8 mouse cellular contexts compared by ENCODE assay signal in genomic region chr17:10390232-10391172, GRCm38 (mm10).
DNase-seq lines count a peak whose midpoint lies in the region; ATAC-seq lines count a peak whose summit lies in the region.

No protein-coding gene starts in this region.

- no peaks in the 10 kb centered on the region for H3K9me3 ChIP-seq in intestine, embryonic 14.5 days (ENCODE audit: control insufficient read depth, low read length)
- H3K9me3 ChIP-seq in midbrain, embryonic 10.5 days (replicated peaks): no peaks in the 10 kb centered on the region

- H3K27me3 ChIP-seq in intestine, embryonic 14.5 days (replicated peaks; ENCODE audit: control insufficient read depth, insufficient read depth, low read length): no peaks in the 10 kb centered on the region
- H3K27me3 ChIP-seq in midbrain, embryonic 10.5 days (ENCODE audit: low read depth, poor library complexity, severe bottlenecking): no peaks in the 10 kb centered on the region

- no peak; the same call in 1 of the 2 replicates for ATAC-seq in intestine, embryonic 14.5 days (replicated peaks; ENCODE audit: low FRiP score, low TSS enrichment, low read depth)

- no peaks in the 10 kb centered on the region for H3K4me1 ChIP-seq in intestine, embryonic 14.5 days (replicated peaks; ENCODE audit: control insufficient read depth, insufficient read depth, low read length)
- peaks cover 44% of the 10 kb centered on the region for H3K4me1 ChIP-seq in midbrain, embryonic 10.5 days

- intact Hi-C loops in gastrocnemius, postnatal 14 days (cut with DNase I; ENCODE audit: low total_unique reads): loop anchor here (10.0 kb wide), 1 partner anchor 66 kb away; no protein-coding TSS in a partner anchor
- intact Hi-C loops in left cerebral cortex, postnatal 36 days (cut with DNase I): loop anchor here (5.0 kb wide), 1 partner anchor 73 kb away; the partner anchor contains the start of gene Qk

- peak; percentile 40 for DNase-seq in adrenal gland, adult 18-20 months (ENCODE audit: low spot score in 2 of 2)
- DNase-seq in cerebellum, postnatal 36 days: peak; percentile 39 to 43
- DNase-seq in gastrocnemius, postnatal 14 days: peak; percentile 80
- DNase-seq in intestine, embryonic 14.5 days (ENCODE audit: low spot score): no peak
- peak; percentile 46 to 47 for DNase-seq in left cerebral cortex, postnatal 36 days (ENCODE audit: low spot score in 2 of 2)
- DNase-seq in midbrain, embryonic 10.5 days (ENCODE audit: low spot score): no peak
- DNase-seq in MN1 (ENCODE audit: low spot score): no peak
- no peak for DNase-seq in thymus, postnatal 10 days (ENCODE audit: low spot score in 2 of 2)

- H3K27ac ChIP-seq in intestine, embryonic 14.5 days (ENCODE audit: low read depth): peak overlapping the region; percentile 54; the same call in 1 of the 2 replicates
- peak overlapping the region; percentile 77 for H3K27ac ChIP-seq in midbrain, embryonic 10.5 days (replicated peaks)

- no peaks in the 10 kb centered on the region for H3K36me3 ChIP-seq in intestine, embryonic 14.5 days (ENCODE audit: control insufficient read depth, insufficient read depth, low read length)
- no peaks in the 10 kb centered on the region for H3K36me3 ChIP-seq in midbrain, embryonic 10.5 days

- H3K4me2 ChIP-seq in intestine, embryonic 14.5 days (ENCODE audit: low read length): no peak overlapping the region

- H3K9ac ChIP-seq in intestine, embryonic 14.5 days (ENCODE audit: low read length): no peak overlapping the region

- 57% methylated on average over 19 of the region's 19 CpGs for WGBS in intestine, embryonic 14.5 days
- 60% methylated on average over 19 of the region's 19 CpGs for WGBS in midbrain, embryonic 10.5 days

- no peak overlapping the region for H3K4me3 ChIP-seq in intestine, embryonic 14.5 days (ENCODE audit: low read depth, low read length)
- H3K4me3 ChIP-seq in midbrain, embryonic 10.5 days: no peak overlapping the region

Comparison
In these comparisons a context has a peak if more than half of its experiments do, and no peak if none do; other contexts are left out.
1. DNase-seq: peak in adrenal gland, adult 18-20 months (2 of 2), cerebellum, postnatal 36 days (2 of 2), gastrocnemius, postnatal 14 days (single experiment) and left cerebral cortex, postnatal 36 days (2 of 2); none in intestine, embryonic 14.5 days (single experiment), midbrain, embryonic 10.5 days (single experiment), MN1 (single experiment) and thymus, postnatal 10 days (0 of 2).